Mouse (Mus musculus): Measurements from ENCODE around the gene Sap18.
"Not testable (repeated sequence)": the region's sequence is repeated elsewhere in the genome, so short reads cannot be mapped to it uniquely, and the experiment has no call there.

Sap18 gene

DNA sequence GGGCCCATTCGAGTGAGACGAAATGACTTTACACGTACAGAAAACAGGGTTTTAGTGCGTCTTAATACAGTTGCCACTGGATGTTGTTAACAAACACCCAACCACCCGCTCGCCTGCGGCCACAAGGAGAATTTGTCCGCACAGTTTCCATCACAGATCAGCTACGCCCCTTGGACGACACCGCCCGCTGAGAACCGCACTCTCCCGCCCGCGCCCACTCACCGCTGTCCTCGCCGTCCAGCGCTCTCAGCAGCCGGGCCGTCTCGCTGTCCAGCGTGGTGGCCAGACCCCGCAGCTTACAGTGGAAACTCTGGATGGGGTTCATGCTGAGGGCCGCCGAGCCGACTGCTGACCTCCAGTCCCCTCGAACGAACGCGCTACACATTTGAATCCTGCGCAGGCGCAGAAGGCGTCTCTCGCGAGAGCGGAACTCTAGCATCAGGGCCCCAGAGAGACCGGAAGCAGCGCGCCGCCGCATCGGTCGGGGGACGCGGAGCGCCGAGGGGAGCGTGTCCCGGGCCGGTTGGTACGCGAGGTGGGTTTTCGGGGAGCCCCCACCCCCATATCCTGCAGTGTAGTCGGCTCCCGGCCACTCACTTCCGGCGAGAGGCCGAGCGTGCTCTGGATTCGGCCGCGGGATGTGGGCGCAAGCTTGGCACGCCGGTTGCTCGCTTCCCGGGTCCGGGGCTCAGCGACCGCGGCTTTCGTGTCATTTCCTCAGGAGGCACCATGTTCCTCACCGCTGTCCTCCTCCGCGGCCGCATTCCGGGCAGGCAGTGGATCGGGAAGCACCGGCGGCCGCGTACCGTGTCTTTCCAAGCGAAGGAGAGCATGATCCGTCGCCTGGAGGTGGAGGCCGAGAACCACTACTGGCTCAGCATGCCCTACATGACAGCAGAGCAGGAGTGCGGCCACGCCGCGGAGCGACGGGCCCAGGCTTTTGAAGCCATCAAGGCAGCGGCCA lies 28.1 kb downstream of the Sap18 start, which contains the start of the genes Ska3 and Mrpl57:
Ska3 (minus strand) TSS at position 398 of the 964 bp plus-strand sequence.
Mrpl57 (plus strand) TSS at position 447 of the 964 bp plus-strand sequence.
- DNase-seq (ENCODE audit: low spot score) = peak; percentile 94

DNA sequence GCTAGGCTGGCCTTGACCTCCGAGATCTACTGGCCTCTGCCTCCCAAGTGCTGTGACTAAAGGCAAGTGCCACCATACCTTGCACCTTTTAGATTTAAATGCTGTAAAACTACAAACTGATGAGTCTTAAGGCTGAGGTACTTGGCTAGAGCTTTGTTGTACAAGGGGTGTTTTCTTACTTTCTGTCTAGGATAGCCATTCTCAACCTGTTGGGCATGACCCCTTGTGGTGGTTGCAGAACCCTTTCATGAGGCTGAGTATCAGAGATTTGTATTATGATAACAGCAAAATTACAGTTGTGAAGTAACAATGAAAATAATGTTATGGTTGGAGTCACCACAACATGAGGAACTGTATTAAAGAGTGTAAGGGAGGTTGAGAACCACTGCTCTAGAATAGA lies 29.3 kb downstream of the Sap18 start:
- DNase-seq (ENCODE audit: low spot score) = no peak

DNA sequence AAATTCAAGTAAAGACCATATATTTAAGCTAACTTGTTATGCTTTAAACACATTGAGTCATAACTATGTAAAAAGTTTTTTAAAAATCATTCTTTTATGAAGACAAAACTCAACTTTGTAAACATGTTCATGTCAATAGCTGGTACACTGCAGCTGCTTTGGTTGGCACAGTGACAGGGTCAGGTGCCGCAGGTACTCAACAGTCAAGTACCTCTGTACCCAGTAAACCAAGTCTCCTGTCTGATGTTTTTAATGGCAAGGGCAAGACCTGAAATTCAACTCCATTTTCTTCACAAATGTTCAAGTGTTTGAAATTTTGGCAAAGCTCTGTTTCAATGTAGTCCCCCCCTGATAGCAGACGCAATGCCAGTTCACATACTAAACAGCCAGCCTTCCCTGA lies 35.5 kb downstream of the Sap18 start:
- DNase-seq (ENCODE audit: low spot score) = no peak

DNA sequence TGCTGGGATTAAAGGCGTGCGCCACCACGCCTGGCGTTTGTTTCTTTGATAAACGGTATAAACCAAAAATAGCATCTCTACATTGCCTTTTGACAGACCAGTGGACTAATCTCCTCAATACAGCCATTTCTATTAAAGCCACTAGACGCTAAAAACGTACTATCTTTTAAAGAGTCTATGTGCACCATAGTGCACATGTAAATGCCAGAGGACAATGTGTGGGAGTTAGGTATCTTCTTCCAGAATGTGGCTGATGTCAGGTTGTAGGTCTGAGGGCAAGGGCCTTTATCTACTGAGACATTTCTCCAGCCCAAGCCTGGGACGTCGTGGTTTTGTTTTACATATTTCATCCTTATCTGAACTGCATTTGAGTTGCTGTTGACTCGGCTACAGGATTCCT lies 37.2 kb downstream of the Sap18 start:
- no peak for DNase-seq (ENCODE audit: low spot score)

DNA sequence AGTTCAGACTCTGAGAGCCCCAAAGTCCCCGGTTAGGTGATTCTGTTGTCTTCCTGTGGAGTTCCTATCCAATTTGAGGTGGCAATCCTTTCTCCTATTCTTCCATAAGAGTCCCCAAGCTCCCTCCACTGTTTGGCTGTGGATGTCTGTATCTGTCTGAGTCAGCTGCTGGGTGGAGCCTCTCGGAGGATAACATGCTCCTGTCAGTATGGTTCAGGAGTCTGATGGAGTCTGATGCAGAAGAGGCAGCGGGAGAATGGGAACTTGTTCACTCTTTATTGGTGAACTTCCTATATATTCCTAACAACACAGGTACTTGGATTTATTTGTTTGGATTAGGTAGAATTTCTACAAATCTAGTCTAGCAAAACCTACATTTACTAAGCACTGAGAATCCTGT lies 46.6 kb downstream of the Sap18 start:
- DNase-seq (ENCODE audit: low spot score) = no peak

DNA sequence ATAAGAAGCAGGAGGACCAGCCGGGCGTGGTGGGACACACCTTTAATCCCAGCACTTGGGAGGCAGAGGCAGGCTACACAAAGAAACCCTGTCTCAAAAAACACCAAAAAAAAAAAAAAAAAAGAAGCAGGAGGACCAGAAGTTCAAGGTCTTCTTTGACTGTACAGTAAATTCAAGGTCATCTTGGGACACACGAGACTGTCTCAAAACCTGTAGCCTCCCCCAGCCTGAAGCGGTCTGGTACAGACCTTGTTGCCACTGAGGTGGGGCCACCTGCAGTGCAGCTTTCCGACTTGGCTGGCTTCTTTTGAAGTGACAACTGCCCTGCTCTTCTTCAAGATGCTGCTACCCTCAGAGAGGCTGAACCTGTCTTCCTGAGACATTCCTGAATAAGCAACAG lies 50.1 kb downstream of the Sap18 start:
- not testable (repeated sequence) for DNase-seq (ENCODE audit: low spot score)

DNA sequence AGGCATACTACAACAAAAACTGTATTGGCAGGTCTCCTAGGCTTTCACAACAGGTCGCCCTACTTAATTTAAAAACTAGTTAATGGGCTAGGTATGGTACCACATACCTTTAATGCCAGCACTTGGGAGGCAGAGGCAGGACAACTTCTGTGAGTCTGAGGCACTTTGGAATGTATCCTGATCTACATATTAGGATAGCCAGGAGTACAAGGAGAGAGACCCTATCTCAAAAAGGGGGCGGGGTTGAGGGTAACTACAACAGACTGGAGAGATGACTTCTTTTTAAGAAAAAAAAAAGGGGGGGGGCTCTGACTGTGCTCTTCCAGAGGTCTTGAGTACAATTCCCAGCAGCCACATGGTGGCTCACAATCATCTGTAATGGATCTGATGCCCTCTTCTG lies 50.7 kb downstream of the Sap18 start:
- no peak for DNase-seq (ENCODE audit: low spot score)

DNA sequence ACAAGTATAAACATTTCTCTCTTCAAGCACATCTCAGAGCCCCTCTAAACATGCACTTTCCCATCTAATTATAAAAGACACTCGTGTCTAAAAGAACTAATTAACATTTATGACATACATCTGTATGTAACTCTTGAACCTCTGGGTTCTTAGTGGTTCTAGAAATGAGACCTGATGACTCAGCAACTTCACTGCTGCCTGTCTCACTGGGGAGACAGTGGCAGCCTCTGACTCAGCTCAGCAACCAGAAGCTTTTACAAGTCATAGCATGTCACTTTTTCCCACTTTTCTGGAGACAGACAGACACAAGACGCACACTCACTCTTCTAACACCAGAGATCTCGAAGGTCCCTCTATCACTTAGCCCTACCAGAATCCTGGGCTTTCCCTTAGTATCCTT lies 52.4 kb downstream of the Sap18 start:
- peak; percentile 11 for DNase-seq (ENCODE audit: low spot score)

DNA sequence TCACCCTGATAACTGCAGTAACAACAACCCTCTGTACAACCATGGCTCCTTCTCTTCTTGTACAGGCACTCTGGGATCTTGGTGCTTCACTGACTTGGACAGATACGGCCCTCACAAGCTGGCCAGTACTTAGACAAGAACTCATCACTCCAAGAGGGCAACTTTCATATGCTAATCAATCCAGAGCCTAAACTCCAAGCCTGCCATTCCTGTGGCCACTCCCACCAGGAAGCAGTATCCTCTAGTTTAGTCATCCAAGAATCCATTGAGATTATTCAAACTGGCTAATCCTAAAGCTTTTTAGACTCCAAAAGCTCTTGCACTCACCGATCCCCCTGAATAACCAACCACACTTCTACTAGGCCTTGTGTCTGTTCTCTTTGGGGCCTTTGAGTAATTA lies 55.0 kb downstream of the Sap18 start:
- DNase-seq (ENCODE audit: low spot score) = no peak

DNA sequence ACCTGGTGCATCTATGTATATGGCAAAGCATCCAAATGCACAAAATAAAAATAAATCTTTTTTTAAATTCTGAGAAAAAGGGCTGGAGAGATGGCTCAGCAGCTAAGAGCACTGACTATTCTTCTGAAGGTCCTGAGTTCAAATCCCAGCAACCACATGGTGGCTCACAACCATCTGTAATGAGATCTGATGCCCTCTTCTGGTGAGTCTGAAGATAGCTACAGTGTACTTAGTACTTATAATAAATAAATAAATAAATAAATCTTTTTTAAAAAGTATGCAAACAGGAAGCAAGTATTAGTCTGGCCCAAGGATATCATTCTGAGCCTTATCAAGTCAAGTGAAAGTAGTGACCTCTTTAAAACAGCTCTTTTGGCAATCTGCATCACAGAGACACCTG lies 58.1 kb downstream of the Sap18 start:
- not testable (repeated sequence) for DNase-seq (ENCODE audit: low spot score)

All from urinary bladder, postnatal 14 days (tissue).